Mouse (Mus musculus): ENCODE measurements at regions not wholly inside any gene's neighbourhood (a gene's known extent, or its start where the extent isn't known, plus 50 kb on each side); places are given as distances from the start of the nearest gene placed in this dataset.
"Not testable (repeated sequence)": the region's sequence is repeated elsewhere in the genome, so short reads cannot be mapped to it uniquely, and the experiment has no call there.

GRCm38 (mm10) chr10:14333344-14333743, 212.1 kb downstream of the Adgrg6 start:
- in situ Hi-C loops (cut with MboI; ENCODE audit: unreplicated experiment in 2 of 2), result no loop called here

GRCm38 (mm10) chr10:14332688-14333117, 212.8 kb downstream of the Adgrg6 start:
- in situ Hi-C loops (cut with MboI; ENCODE audit: unreplicated experiment in 2 of 2), result no loop called here

GRCm38 (mm10) chr10:14328846-14329245, 216.6 kb downstream of the Adgrg6 start:
- in situ Hi-C loops (cut with MboI; ENCODE audit: unreplicated experiment in 2 of 2), result loop anchor here (5.0 to 10.0 kb wide), 4 partner anchors 124 to 1314 kb away; no protein-coding TSS in a partner anchor

- in situ Hi-C loops (cut with MboI; ENCODE audit: unreplicated experiment in 2 of 2), result loop anchor here (5.0 to 10.0 kb wide), 4 partner anchors 121 to 1311 kb away; no protein-coding TSS in a partner anchor
These were observed 219.2 kb downstream of the Adgrg6 start for GRCm38 (mm10) chr10:14326229-14326628.

GRCm38 (mm10) chr10:14321503-14321902, 224.0 kb downstream of the Adgrg6 start:
- in situ Hi-C loops (cut with MboI; ENCODE audit: unreplicated experiment in 2 of 2), result loop anchor here (5.0 to 25.0 kb wide), 8 partner anchors 117 to 1307 kb away; no protein-coding TSS in a partner anchor

GRCm38 (mm10) chr10:14315232-14315631, 230.2 kb downstream of the Adgrg6 start:
- in situ Hi-C loops (cut with MboI; ENCODE audit: unreplicated experiment in 2 of 2), result loop anchor here in 1 of 2 experiments (25.0 kb wide), 1 partner anchor 403 kb away; no protein-coding TSS in a partner anchor

- in situ Hi-C loops (cut with MboI; ENCODE audit: unreplicated experiment in 2 of 2), result loop anchor here in 1 of 2 experiments (25.0 kb wide), 1 partner anchor 402 kb away; no protein-coding TSS in a partner anchor
These were observed 230.9 kb downstream of the Adgrg6 start for GRCm38 (mm10) chr10:14314607-14315006.

GRCm38 (mm10) chr10:14314004-14314581, 231.4 kb downstream of the Adgrg6 start:
- in situ Hi-C loops (cut with MboI; ENCODE audit: unreplicated experiment in 2 of 2), result loop anchor here in 1 of 2 experiments (25.0 kb wide), 1 partner anchor 402 kb away; no protein-coding TSS in a partner anchor

- in situ Hi-C loops (cut with MboI; ENCODE audit: unreplicated experiment in 2 of 2), result loop anchor here in 1 of 2 experiments (25.0 kb wide), 1 partner anchor 401 kb away; no protein-coding TSS in a partner anchor
These were observed 232.5 kb downstream of the Adgrg6 start for GRCm38 (mm10) chr10:14312959-14313358.

GRCm38 (mm10) chr10:14311962-14312361, 233.5 kb downstream of the Adgrg6 start:
- in situ Hi-C loops (cut with MboI; ENCODE audit: unreplicated experiment in 2 of 2), result loop anchor here in 1 of 2 experiments (25.0 kb wide), 1 partner anchor 400 kb away; no protein-coding TSS in a partner anchor

- in situ Hi-C loops (cut with MboI; ENCODE audit: unreplicated experiment in 2 of 2), result loop anchor here in 1 of 2 experiments (25.0 kb wide), 1 partner anchor 395 kb away; no protein-coding TSS in a partner anchor
These were observed 238.6 kb downstream of the Adgrg6 start for GRCm38 (mm10) chr10:14306811-14307210.

GRCm38 (mm10) chr10:14303476-14303875, 242.0 kb downstream of the Adgrg6 start:
- in situ Hi-C loops (cut with MboI; ENCODE audit: unreplicated experiment in 2 of 2), result loop anchor here in 1 of 2 experiments (25.0 kb wide), 1 partner anchor 391 kb away; no protein-coding TSS in a partner anchor

- in situ Hi-C loops (cut with MboI; ENCODE audit: unreplicated experiment in 2 of 2), result no loop called here
These were observed 249.3 kb downstream of the Adgrg6 start for GRCm38 (mm10) chr10:14296147-14296546.

- in situ Hi-C loops (cut with MboI; ENCODE audit: unreplicated experiment in 2 of 2), result not testable (repeated sequence)
These were observed 252.8 kb downstream of the Adgrg6 start for GRCm38 (mm10) chr10:14292701-14293100.

- in situ Hi-C loops (cut with MboI; ENCODE audit: unreplicated experiment in 2 of 2), result no loop called here
These were observed 257.9 kb downstream of the Adgrg6 start for GRCm38 (mm10) chr10:14287551-14287950.

GRCm38 (mm10) chr10:14276631-14277030, 268.8 kb downstream of the Adgrg6 start:
- in situ Hi-C loops (cut with MboI; ENCODE audit: unreplicated experiment in 2 of 2), result no loop called here

GRCm38 (mm10) chr10:14275477-14275876, 270.0 kb downstream of the Adgrg6 start:
- in situ Hi-C loops (cut with MboI; ENCODE audit: unreplicated experiment in 2 of 2), result no loop called here

- in situ Hi-C loops (cut with MboI; ENCODE audit: unreplicated experiment in 2 of 2), result no loop called here
These were observed 275.5 kb downstream of the Adgrg6 start for GRCm38 (mm10) chr10:14270008-14270407.

GRCm38 (mm10) chr10:14267641-14268040, 277.8 kb downstream of the Adgrg6 start:
- in situ Hi-C loops (cut with MboI; ENCODE audit: unreplicated experiment in 2 of 2), result no loop called here

- in situ Hi-C loops (cut with MboI; ENCODE audit: unreplicated experiment in 2 of 2), result no loop called here
These were observed 273.8 kb downstream of the Hivep2 start for GRCm38 (mm10) chr10:14239670-14240069.

- in situ Hi-C loops (cut with MboI; ENCODE audit: unreplicated experiment in 2 of 2), result no loop called here
These were observed 269.2 kb downstream of the Hivep2 start for GRCm38 (mm10) chr10:14234896-14235604.

Data from v-Abl transformed pro-B cells (cell line).